8 mouse cellular contexts compared by ENCODE assay signal in genomic region chr5:142820276-142821265, GRCm38 (mm10). TPM values are rescaled to one million over a fixed set of nuclear protein-coding genes. Genes with fewer than 3 reads are reported as not detected.
DNase-seq lines count a peak whose midpoint lies in the region; ATAC-seq lines count a peak whose summit lies in the region.

No protein-coding gene starts in this region.

- H3K9ac ChIP-seq in forebrain, embryonic 16.5 days (replicated peaks; ENCODE audit: low read depth, low read length), result peak overlapping the region; percentile 100
- peak overlapping the region; percentile 93 for H3K9ac ChIP-seq in lung, embryonic 16.5 days (ENCODE audit: low read length)

- no peaks in the 10 kb centered on the region for H3K27me3 ChIP-seq in forebrain, embryonic 16.5 days (replicated peaks; ENCODE audit: control insufficient read depth, insufficient read depth, low read length)
- no peaks in the 10 kb centered on the region for H3K27me3 ChIP-seq in lung, embryonic 16.5 days (ENCODE audit: control insufficient read depth, insufficient read depth, low read depth, low read length)

- peaks cover 39% of the 10 kb centered on the region for H3K4me1 ChIP-seq in forebrain, embryonic 16.5 days (replicated peaks; ENCODE audit: control insufficient read depth, insufficient read depth, low read length)
- H3K4me1 ChIP-seq in lung, embryonic 16.5 days (replicated peaks; ENCODE audit: control insufficient read depth, insufficient read depth, low read length), result peaks cover 18% of the 10 kb centered on the region

- no peaks in the 10 kb centered on the region for H3K9me3 ChIP-seq in forebrain, embryonic 16.5 days (ENCODE audit: control insufficient read depth, low read length)
- no peaks in the 10 kb centered on the region for H3K9me3 ChIP-seq in lung, embryonic 16.5 days (ENCODE audit: control insufficient read depth, low read length)

- H3K4me3 ChIP-seq in forebrain, embryonic 16.5 days (replicated peaks; ENCODE audit: low read length), result peak overlapping the region; percentile 59
- H3K4me3 ChIP-seq in lung, embryonic 16.5 days (ENCODE audit: low read length), result peak overlapping the region; percentile 75

- H3K27ac ChIP-seq in forebrain, embryonic 16.5 days (ENCODE audit: low read length), result peak overlapping the region; percentile 100
- peak overlapping the region; percentile 100 for H3K27ac ChIP-seq in lung, embryonic 16.5 days (ENCODE audit: low read length)

- ATAC-seq in forebrain, embryonic 16.5 days, result no peak
- no peak for ATAC-seq in lung, embryonic 16.5 days (ENCODE audit: low read depth)

- peak overlapping the region; percentile 92 for H3K4me2 ChIP-seq in forebrain, embryonic 16.5 days (ENCODE audit: low read length)
- H3K4me2 ChIP-seq in lung, embryonic 16.5 days (ENCODE audit: low read depth, low read length), result peak overlapping the region; percentile 71

- H3K36me3 ChIP-seq in forebrain, embryonic 16.5 days (ENCODE audit: control insufficient read depth, insufficient read depth), result no peaks in the 10 kb centered on the region
- no peaks in the 10 kb centered on the region for H3K36me3 ChIP-seq in lung, embryonic 16.5 days (ENCODE audit: control insufficient read depth, insufficient read depth, low read length)

- under 1% methylated on average over 53 of the region's 53 CpGs for WGBS in forebrain, embryonic 16.5 days
- under 1% methylated on average over 53 of the region's 53 CpGs for WGBS in lung, embryonic 16.5 days

- DNase-seq in ES-CJ7 (ENCODE audit: low read depth, low spot score), result peak; percentile 53
- peak; percentile 84 for DNase-seq in brain, adult 2 months (ENCODE audit: low read depth, low spot score)
- peak; percentile 82 for DNase-seq in heart, postnatal 4 days
- peak; percentile 58 for DNase-seq in layer of hippocampus, adult 9-11 months
- peak; percentile 69 to 78 for DNase-seq in right cerebral cortex, adult 2 months (ENCODE audit: low spot score in 2 of 2)
- DNase-seq in T-cell, adult 2 months (ENCODE audit: low spot score), result no peak

RNA-seq across cellular contexts. Expression of gene Tnrc18, which starts 3.1 kb away (rescaled TPM):
- 34.8 and 40.4 TPM in 2 replicates for polyA plus RNA-seq in forebrain, embryonic 16.5 days (2015; fragmentation: Nextera tagmentation; extraction: Ambion mirVana)
- total RNA-seq in heart, postnatal 4 days (2021), result 100 to 1,000 TPM; 113 TPM
- polyA plus RNA-seq in lung, embryonic 16.5 days (2015; fragmentation: Nextera tagmentation; extraction: Ambion mirVana), result 17.3 and 18.2 TPM in 2 replicates
